Mouse (Mus musculus): ENCODE data around the gene Spint3.
"Not testable (repeated sequence)": the region's sequence is repeated elsewhere in the genome, so short reads cannot be mapped to it uniquely, and the experiment has no call there.

The Spint3 gene

GRCm38 (mm10) chr2:164573359-164573758 is at the start of gene Spint3:
Spint3 (minus strand) TSS chr2:164573459.
- DNase-seq, result not testable (repeated sequence)

GRCm38 (mm10) chr2:164621775-164622174 is 48.5 kb upstream of the Spint3 start:
- no peak for DNase-seq

- no peak for DNase-seq
These were observed 45.8 kb upstream of the Spint3 start for GRCm38 (mm10) chr2:164619050-164619449.

- no peak for DNase-seq
These were observed 42.1 kb upstream of the Spint3 start for GRCm38 (mm10) chr2:164615386-164615785.

GRCm38 (mm10) chr2:164613471-164613870 is 40.2 kb upstream of the Spint3 start, which contains the start of the genes Wfdc6b and Wfdc8:
Wfdc6b (plus strand) TSS chr2:164613522.
Wfdc8 (minus strand) TSS chr2:164613626.
- not testable (repeated sequence) for DNase-seq

GRCm38 (mm10) chr2:164608781-164609180 is 35.5 kb upstream of the Spint3 start:
- no peak for DNase-seq

GRCm38 (mm10) chr2:164604411-164604810 is 31.2 kb upstream of the Spint3 start:
- DNase-seq, result no peak

GRCm38 (mm10) chr2:164603482-164603881 is 30.2 kb upstream of the Spint3 start:
- no peak for DNase-seq

- no peak for DNase-seq
These were observed 26.9 kb upstream of the Spint3 start for GRCm38 (mm10) chr2:164600179-164600578.

- no peak for DNase-seq
These were observed 20.2 kb upstream of the Spint3 start, which contains the start of gene Eppin for GRCm38 (mm10) chr2:164593494-164593893. Eppin (minus strand) TSS chr2:164593594.

GRCm38 (mm10) chr2:164592014-164592413 is 18.8 kb upstream of the Spint3 start:
- no peak for DNase-seq

GRCm38 (mm10) chr2:164585025-164585725 is 11.9 kb upstream of the Spint3 start, which contains the start of gene Wfdc6a:
Wfdc6a (minus strand) TSS chr2:164585447.
- not testable (repeated sequence) for DNase-seq

- DNase-seq, result no peak
These were observed 5.8 kb downstream of the Spint3 start for GRCm38 (mm10) chr2:164567460-164567859.

GRCm38 (mm10) chr2:164566997-164567396 is 6.3 kb downstream of the Spint3 start:
- no peak for DNase-seq

- no peak for DNase-seq
These were observed 8.9 kb downstream of the Spint3 start for GRCm38 (mm10) chr2:164564346-164564745.

GRCm38 (mm10) chr2:164563339-164564038 is 9.8 kb downstream of the Spint3 start:
- no peak for DNase-seq

- no peak for DNase-seq
These were observed 10.7 kb downstream of the Spint3 start, which contains the start of gene Wfdc2 for GRCm38 (mm10) chr2:164562391-164563188. Wfdc2 (plus strand) TSS chr2:164562413.

- no peak for DNase-seq
These were observed 13.2 kb downstream of the Spint3 start for GRCm38 (mm10) chr2:164560106-164560505.

- DNase-seq, result no peak
These were observed 14.1 kb downstream of the Spint3 start for GRCm38 (mm10) chr2:164558991-164559645.

- no peak for DNase-seq
These were observed 14.8 kb downstream of the Spint3 start for GRCm38 (mm10) chr2:164558426-164558825.

GRCm38 (mm10) chr2:164551502-164551901 is 21.8 kb downstream of the Spint3 start:
- DNase-seq, result no peak

GRCm38 (mm10) chr2:164550895-164551269 is 22.4 kb downstream of the Spint3 start:
- no peak for DNase-seq
